Mouse (Mus musculus) liver, embryonic 13.5 days (tissue): ENCODE data around the gene Dot1l. TPM values are rescaled to one million over a fixed set of nuclear protein-coding genes. Genes with fewer than 3 reads are reported as not detected.

ENCODE experiments used
- ATAC-seq: fragments of 200-750 bp; cut with Nextera tagmentation; 2 replicates; pipeline ENCODE4 v1.8.0; 2017; ENCODE audit warnings: low read depth, mild to moderate bottlenecking, moderate number of reproducible peaks, moderate library complexity
- DNase-seq: peaks from one replicate; pipeline ENCODE4 v3.0.0; 2022
- H3K27ac ChIP-seq: fragments of 300-500 bp; sonication (generic); 2 replicates; pipeline ENCODE4 v1.5.1; 2015; ENCODE audit warnings: moderate library complexity, mild to moderate bottlenecking, inconsistent platforms
- H3K27me3 ChIP-seq: fragments of 300-500 bp; sonication (generic); 2 replicates; pipeline ENCODE4 v1.6.1; 2015; ENCODE audit warnings: mild to moderate bottlenecking, inconsistent platforms
- H3K36me3 ChIP-seq: fragments of 300-500 bp; sonication (generic); 2 replicates; pipeline ENCODE4 v1.6.1; 2015; ENCODE audit warnings: mild to moderate bottlenecking, inconsistent platforms
- H3K4me1 ChIP-seq: fragments of 300-500 bp; sonication (generic); replicated peaks from 2 replicates; pipeline ENCODE4 v1.6.1; 2015; ENCODE audit warnings: inconsistent platforms
- H3K4me2 ChIP-seq: fragments of 300-500 bp; sonication (generic); 2 replicates; pipeline ENCODE4 v1.6.1; 2015; ENCODE audit warnings: inconsistent platforms, mild to moderate bottlenecking, moderate library complexity
- H3K4me3 ChIP-seq: fragments of 300-500 bp; sonication (generic); replicated peaks from 2 replicates; pipeline ENCODE4 v1.5.1; 2015; ENCODE audit warnings: mild to moderate bottlenecking, inconsistent platforms
- H3K9ac ChIP-seq: fragments of 300-500 bp; sonication (generic); 2 replicates; pipeline ENCODE4 v1.6.1; 2015; ENCODE audit warnings: mild to moderate bottlenecking, inconsistent platforms
- H3K9me3 ChIP-seq: fragments of 300-500 bp; sonication (generic); replicated peaks from 2 replicates; pipeline ENCODE4 v1.6.1; 2016; ENCODE audit warnings: inconsistent platforms
- WGBS: fragments of 180-500 bp; shearing (Covaris S2); methylation state at CpG from one replicate; pipeline ENCODE4 v1.1.7; 2015; ENCODE audit not compliant: insufficient replicate concordance; 5-methylcytosine and 5-hydroxymethylcytosine counted together
- polyA plus RNA-seq: library from polyadenylated mRNA; unstranded; fragments of >200 nt; fragmentation: Nextera tagmentation; extraction: Ambion mirVana; gene quantifications from 2 replicates; pipeline ENCODE4 v1.2.1, GENCODE M21; 2015

Gene Dot1l
- polyA plus RNA-seq, result 7.4 and 7.8 TPM in 2 replicates

- WGBS, result under 1% methylated on average over 50 of the region's 57 CpGs
- peaks cover 76% of the 10 kb centered on the region for H3K4me1 ChIP-seq
- peak within 1 kb of the TSS; percentile 95 for H3K4me3 ChIP-seq
- H3K9ac ChIP-seq, result peak within 1 kb of the TSS; percentile 95
- peaks cover 3% of the 10 kb centered on the region; the same call in 1 of the 2 replicates for H3K36me3 ChIP-seq
- peak within 1 kb of the TSS; percentile 96 for H3K4me2 ChIP-seq
- peak within 1 kb of the TSS; percentile 84 for H3K27ac ChIP-seq
- no peaks in the 10 kb centered on the region for H3K27me3 ChIP-seq
- ATAC-seq (peak; percentile 90), DNase-seq (peak; percentile 98)
- H3K9me3 ChIP-seq, result no peaks in the 10 kb centered on the region
Measured at GRCm38 (mm10) chr10:80754594-80755290, at the start of gene Dot1l. Dot1l (plus strand) TSS chr10:80755206.

- 0 out of 2 replicates have a peak overlapping the region, but pooled peaks have one; percentile 43 for H3K27ac ChIP-seq
- H3K27me3 ChIP-seq, result no peaks in the 10 kb centered on the region
- no peak overlapping the region for H3K4me3 ChIP-seq
- no peak overlapping the region for H3K9ac ChIP-seq
- H3K4me1 ChIP-seq, result peaks cover 44% of the 10 kb centered on the region
- no peak for ATAC-seq
- no peak for DNase-seq
- WGBS, result 68% methylated on average over 3 of the region's 3 CpGs
- peaks cover 50% of the 10 kb centered on the region for H3K36me3 ChIP-seq
- no peaks in the 10 kb centered on the region for H3K9me3 ChIP-seq
- H3K4me2 ChIP-seq, result no peak overlapping the region
Measured at GRCm38 (mm10) chr10:80705479-80705878, 49.5 kb upstream of the Dot1l start.

GRCm38 (mm10) chr10:80710834-80711233, 44.2 kb upstream of the Dot1l start:
- ATAC-seq, result no peak
- DNase-seq, result no peak
- Histone ChIP-seq H3K4me3 (no peak overlapping the region), H3K4me2 (no peak overlapping the region), H3K27ac (no peak overlapping the region), H3K27me3 (no peaks in the 10 kb centered on the region), H3K9ac (no peak overlapping the region), H3K36me3 (peaks cover 98% of the 10 kb centered on the region), H3K9me3 (no peaks in the 10 kb centered on the region), H3K4me1 (no peaks in the 10 kb centered on the region)
- 61% methylated on average over 3 of the region's 3 CpGs for WGBS

GRCm38 (mm10) chr10:80717281-80717680, 37.7 kb upstream of the Dot1l start:
- peaks cover 99% of the 10 kb centered on the region for H3K36me3 ChIP-seq
- H3K27ac ChIP-seq, result no peak overlapping the region
- ATAC-seq, result no peak

GRCm38 (mm10) chr10:80727369-80728127, 27.5 kb upstream of the Dot1l start:
- no peaks in the 10 kb centered on the region for H3K9me3 ChIP-seq
- no peak overlapping the region for H3K9ac ChIP-seq
- no peak overlapping the region for H3K4me3 ChIP-seq
- H3K4me2 ChIP-seq, result no peak overlapping the region
- no peak for DNase-seq
- ATAC-seq, result no peak
- H3K27me3 ChIP-seq, result no peaks in the 10 kb centered on the region
- H3K36me3 ChIP-seq, result peaks cover 100% of the 10 kb centered on the region
- H3K4me1 ChIP-seq, result peaks cover 7% of the 10 kb centered on the region
- WGBS, result 79% methylated on average over 5 of the region's 5 CpGs
- H3K27ac ChIP-seq, result no peak overlapping the region; the same call in 1 of the 2 replicates

More at GRCm38 (mm10) chr10:80717281-80717680, 37.7 kb upstream of the Dot1l start:
- WGBS, result 77% methylated on average over 1 of the region's 1 CpGs
- DNase-seq, result no peak
- Histone ChIP-seq H3K4me2 (no peak overlapping the region), H3K4me1 (no peaks in the 10 kb centered on the region), H3K27me3 (no peaks in the 10 kb centered on the region), H3K9me3 (no peaks in the 10 kb centered on the region), H3K4me3 (no peak overlapping the region), H3K9ac (no peak overlapping the region)

- peaks cover 81% of the 10 kb centered on the region for H3K36me3 ChIP-seq
- 88% methylated on average over 6 of the region's 6 CpGs for WGBS
Measured at GRCm38 (mm10) chr10:80732611-80733101, 22.4 kb upstream of the Dot1l start.

GRCm38 (mm10) chr10:80736731-80737130, 18.3 kb upstream of the Dot1l start:
- no peak overlapping the region for H3K4me3 ChIP-seq
- no peak overlapping the region for H3K4me2 ChIP-seq
- peaks cover 50% of the 10 kb centered on the region for H3K36me3 ChIP-seq
- H3K4me1 ChIP-seq, result peaks cover 50% of the 10 kb centered on the region
- 56% methylated on average over 5 of the region's 5 CpGs for WGBS
- no peak overlapping the region; the same call in 1 of the 2 replicates for H3K9ac ChIP-seq
- no peaks in the 10 kb centered on the region for H3K9me3 ChIP-seq
- no peak for DNase-seq
- H3K27ac ChIP-seq, result no peak overlapping the region
- no peak for ATAC-seq
- H3K27me3 ChIP-seq, result no peaks in the 10 kb centered on the region

More at GRCm38 (mm10) chr10:80732611-80733101, 22.4 kb upstream of the Dot1l start:
- no peak overlapping the region for H3K4me3 ChIP-seq
- peaks cover 20% of the 10 kb centered on the region for H3K4me1 ChIP-seq
- ATAC-seq (no peak), DNase-seq (no peak)
- H3K27ac ChIP-seq, result no peak overlapping the region
- H3K9me3 ChIP-seq, result no peaks in the 10 kb centered on the region
- no peak overlapping the region for H3K4me2 ChIP-seq
- no peak overlapping the region for H3K9ac ChIP-seq
- no peaks in the 10 kb centered on the region for H3K27me3 ChIP-seq

- ATAC-seq, result no peak
- DNase-seq, result no peak
- peaks cover 63% of the 10 kb centered on the region for H3K4me1 ChIP-seq
- no peaks in the 10 kb centered on the region for H3K9me3 ChIP-seq
- no peak overlapping the region for H3K9ac ChIP-seq
- no peaks in the 10 kb centered on the region for H3K27me3 ChIP-seq
- H3K36me3 ChIP-seq, result peaks cover 31% of the 10 kb centered on the region
- H3K4me3 ChIP-seq, result no peak overlapping the region
- no peak overlapping the region for H3K4me2 ChIP-seq
- 44% methylated on average over 1 of the region's 1 CpGs for WGBS
- no peak overlapping the region for H3K27ac ChIP-seq
Measured at GRCm38 (mm10) chr10:80738657-80739056, 16.3 kb upstream of the Dot1l start.

- H3K36me3 ChIP-seq, result peaks cover 16% of the 10 kb centered on the region
- ATAC-seq (no peak), DNase-seq (no peak)
- H3K9me3 ChIP-seq, result no peaks in the 10 kb centered on the region
- H3K27ac ChIP-seq, result peak overlapping the region; percentile 87
- H3K9ac ChIP-seq, result peak overlapping the region; percentile 96
- no peaks in the 10 kb centered on the region for H3K27me3 ChIP-seq
- H3K4me2 ChIP-seq, result peak overlapping the region; percentile 95
- H3K4me1 ChIP-seq, result peaks cover 73% of the 10 kb centered on the region
- peak overlapping the region; percentile 80 for H3K4me3 ChIP-seq
- WGBS, result 10% methylated on average over 5 of the region's 5 CpGs
Measured at GRCm38 (mm10) chr10:80741146-80741545, 13.9 kb upstream of the Dot1l start.

GRCm38 (mm10) chr10:80741634-80742179, 13.3 kb upstream of the Dot1l start:
- peak overlapping the region; percentile 96 for H3K9ac ChIP-seq
- peaks cover 15% of the 10 kb centered on the region for H3K36me3 ChIP-seq
- no peaks in the 10 kb centered on the region for H3K9me3 ChIP-seq
- H3K27ac ChIP-seq, result peak overlapping the region; percentile 87
- DNase-seq, result no peak
- H3K4me1 ChIP-seq, result peaks cover 70% of the 10 kb centered on the region
- ATAC-seq, result peak; percentile 52
- peak overlapping the region; percentile 80 for H3K4me3 ChIP-seq
- H3K27me3 ChIP-seq, result no peaks in the 10 kb centered on the region
- under 1% methylated on average over 46 of the region's 46 CpGs for WGBS
- peak overlapping the region; percentile 95 for H3K4me2 ChIP-seq
